Mouse (Mus musculus): Measurements from ENCODE around the gene Atcay.
A peak's percentile ranks its signal among the peaks of the same experiment; 100 is the strongest.
"Not testable (repeated sequence)": the region's sequence is repeated elsewhere in the genome, so short reads cannot be mapped to it uniquely, and the experiment has no call there.

Atcay gene

DNA sequence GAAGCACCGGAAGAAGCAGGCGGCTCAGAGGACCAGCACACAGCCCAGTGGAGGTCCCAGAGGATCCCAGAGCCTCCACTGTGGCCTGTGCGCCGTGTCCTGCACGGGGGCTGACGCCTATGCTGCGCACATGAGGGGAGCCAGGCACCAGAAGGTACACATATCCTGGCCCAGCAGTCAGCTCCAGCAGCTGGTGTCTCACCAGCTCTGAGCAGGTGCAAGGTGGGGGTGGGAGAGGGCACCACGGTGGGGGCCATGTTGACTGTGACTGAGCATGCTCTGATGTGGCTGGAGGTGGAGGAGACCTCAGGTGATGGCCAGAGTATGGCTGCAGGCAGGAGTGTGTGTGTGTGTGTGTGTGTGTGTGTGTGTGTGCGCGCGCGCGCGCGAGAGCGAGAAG lies 11.4 kb upstream of the Atcay start:
- DNase-seq (ENCODE audit: low read depth, low spot score) = no peak

GRCm38 (mm10) chr10:81240876-81241275 lies 10.2 kb upstream of the Atcay start:
- DNase-seq (ENCODE audit: low read depth, low spot score) = peak; percentile 77

GRCm38 (mm10) chr10:81238618-81239017 lies 8.0 kb upstream of the Atcay start:
- no peak for DNase-seq (ENCODE audit: low read depth, low spot score)

- DNase-seq (ENCODE audit: low read depth, low spot score) = no peak
Observed at GRCm38 (mm10) chr10:81236471-81237268, 6.0 kb upstream of the Atcay start.

DNA sequence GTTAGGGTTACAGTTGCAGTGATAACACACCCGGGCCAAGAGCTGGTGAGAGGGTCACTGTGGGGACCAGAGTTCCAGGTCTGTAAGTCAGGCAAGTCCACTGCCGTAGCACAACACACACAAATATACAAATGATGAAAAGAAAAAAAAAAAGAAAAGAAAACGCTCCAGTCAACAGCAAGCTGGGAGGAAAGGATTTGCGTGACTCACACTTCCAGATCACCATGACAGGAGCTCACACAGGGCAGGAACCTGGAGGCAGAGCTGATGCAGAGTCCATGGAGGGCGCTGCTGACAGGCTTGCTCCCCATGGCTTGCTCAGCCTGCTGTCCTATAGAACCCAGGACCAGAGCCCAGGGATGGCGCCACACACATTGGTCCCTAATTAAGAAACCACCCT lies 3.6 kb upstream of the Atcay start:
- no peak for DNase-seq (ENCODE audit: low read depth, low spot score)

DNA sequence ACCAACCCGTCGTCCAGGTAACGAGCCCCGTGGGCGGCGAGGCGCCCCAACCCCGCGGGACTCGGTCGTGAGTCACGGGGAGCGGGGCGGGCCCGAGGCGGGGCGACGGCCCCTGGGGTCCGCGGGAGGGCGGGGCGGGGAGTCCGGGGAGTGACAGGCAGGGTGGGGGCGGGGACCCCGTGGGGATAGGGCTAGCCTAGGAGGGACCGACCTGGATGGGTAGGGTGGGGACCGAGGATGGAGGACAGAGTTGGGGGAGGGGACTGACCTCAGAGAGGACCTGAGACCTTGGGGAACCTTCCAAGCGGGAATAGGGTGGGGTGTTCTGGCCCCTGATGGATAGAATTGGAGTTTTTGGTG lies 2.6 kb upstream of the Atcay start:
- no peak for DNase-seq (ENCODE audit: low read depth, low spot score)

DNA sequence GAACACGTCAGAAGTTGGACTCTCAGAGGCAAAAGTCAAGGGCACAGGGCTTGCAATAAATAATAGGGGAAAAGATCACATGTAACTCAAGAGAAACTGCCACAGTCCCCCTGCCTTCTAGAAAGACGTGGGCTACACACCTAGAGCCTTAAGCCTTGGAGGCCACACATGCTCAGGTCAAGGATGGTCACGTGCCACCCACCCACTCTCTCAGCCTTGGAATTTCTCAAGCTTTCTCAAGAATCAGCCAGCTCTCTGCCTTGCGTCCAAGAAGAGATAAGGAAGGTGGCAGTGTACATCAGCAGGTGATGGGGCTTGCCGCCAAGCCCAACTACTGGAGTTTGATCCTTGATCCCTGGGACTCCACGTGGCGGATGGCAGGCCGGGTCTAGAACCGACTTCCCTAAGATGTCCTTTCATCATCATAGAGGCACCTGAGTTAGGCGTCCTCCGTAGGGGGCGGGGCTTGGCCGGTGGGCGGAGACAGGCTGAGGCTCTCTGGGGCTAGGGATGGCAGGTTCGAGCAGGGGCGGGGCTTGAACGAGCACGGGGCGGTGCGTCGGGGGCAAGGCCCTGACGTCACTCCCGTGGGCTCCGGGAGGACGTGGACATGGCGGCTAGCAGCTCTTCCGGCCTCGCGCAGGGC lies 2.1 kb upstream of the Atcay start, which contains the start of gene Zfr2:
Gene Zfr2, plus strand, starts transcription at position 576 of the 646 bp plus-strand sequence.
- peak; percentile 98 for DNase-seq (ENCODE audit: low read depth, low spot score)

- no peak for DNase-seq (ENCODE audit: low read depth, low spot score)
Observed at GRCm38 (mm10) chr10:81231436-81231835, 803 bp upstream of the Atcay start.

- DNase-seq (ENCODE audit: low read depth, low spot score) = no peak
Observed at GRCm38 (mm10) chr10:81229735-81230437, 747 bp downstream of the Atcay start.

DNA sequence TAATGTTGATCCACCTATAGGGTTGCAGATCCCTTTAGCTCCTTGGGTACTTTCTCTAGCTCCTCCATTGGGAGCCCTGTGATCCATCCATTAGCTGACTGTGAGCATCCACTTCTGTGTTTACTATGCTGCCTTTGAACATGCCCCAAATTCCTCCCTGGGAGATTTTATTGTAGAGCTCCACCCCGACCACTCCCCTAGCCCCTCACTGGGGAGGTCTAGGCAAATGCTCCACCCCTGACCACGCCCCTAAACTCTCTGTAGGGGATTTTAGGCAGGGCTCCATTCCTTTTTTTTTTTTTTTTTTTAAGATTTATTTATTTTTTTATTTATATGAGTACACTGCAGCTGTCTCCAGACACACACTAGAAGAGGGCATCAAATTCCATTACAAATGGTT lies 6.9 kb downstream of the Atcay start:
- DNase-seq (ENCODE audit: low read depth, low spot score) = not testable (repeated sequence)

DNA sequence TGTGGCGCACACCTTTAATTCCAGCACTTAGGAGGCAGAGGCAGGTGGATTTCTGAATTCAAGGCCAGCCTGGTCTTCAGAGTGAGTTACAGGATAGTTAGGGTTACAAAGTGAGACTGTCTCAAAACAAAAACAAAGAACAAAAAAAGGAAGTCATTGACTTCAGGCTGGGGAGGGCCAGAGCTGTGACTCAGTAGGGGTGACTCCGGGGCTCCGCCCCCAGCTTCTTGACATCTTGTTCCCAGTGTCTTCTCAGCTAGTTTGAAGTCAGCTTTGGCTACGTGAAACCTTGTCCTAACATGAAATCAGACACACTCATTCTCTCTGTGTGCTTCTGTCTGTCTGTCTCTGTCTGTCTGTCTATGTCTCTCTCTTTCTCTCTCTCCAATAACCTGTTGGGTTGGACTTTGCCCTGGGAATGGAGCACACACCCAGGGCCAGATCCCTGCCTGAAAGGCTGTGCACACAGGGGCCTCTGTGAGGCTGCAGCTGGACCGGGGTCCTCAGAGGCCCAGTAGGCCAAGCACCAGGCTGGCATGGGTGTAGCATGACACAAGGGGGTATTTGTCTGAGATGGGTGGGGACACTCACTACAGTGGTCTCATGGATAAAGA lies 9.1 kb downstream of the Atcay start:
- DNase-seq (ENCODE audit: low read depth, low spot score) = peak; percentile 79

DNA sequence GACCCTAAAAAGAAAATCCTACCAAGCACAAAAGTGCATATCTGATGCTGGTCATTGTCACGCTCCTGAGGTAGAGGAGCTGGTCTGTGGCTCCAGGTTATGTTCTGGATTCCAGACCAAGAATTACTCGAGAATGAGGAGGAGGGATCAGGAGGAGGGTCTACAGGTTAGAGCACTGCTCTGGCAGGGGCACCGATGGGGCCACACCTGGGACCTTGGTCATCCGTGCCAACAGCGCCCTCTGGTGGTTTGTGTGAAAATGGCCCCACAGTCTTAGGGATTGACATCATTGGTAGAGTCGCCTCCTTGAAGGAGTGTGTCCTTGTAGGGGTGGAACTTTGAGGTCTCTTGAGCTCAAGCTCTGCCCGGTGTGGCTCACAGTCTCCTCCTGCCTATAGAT lies 12.7 kb downstream of the Atcay start:
- peak; percentile 82 for DNase-seq (ENCODE audit: low read depth, low spot score)

- peak; percentile 54 for DNase-seq (ENCODE audit: low read depth, low spot score)
Observed at GRCm38 (mm10) chr10:81217267-81217666, 13.4 kb downstream of the Atcay start.

GRCm38 (mm10) chr10:81216810-81217209 lies 13.8 kb downstream of the Atcay start:
- no peak for DNase-seq (ENCODE audit: low read depth, low spot score)

DNA sequence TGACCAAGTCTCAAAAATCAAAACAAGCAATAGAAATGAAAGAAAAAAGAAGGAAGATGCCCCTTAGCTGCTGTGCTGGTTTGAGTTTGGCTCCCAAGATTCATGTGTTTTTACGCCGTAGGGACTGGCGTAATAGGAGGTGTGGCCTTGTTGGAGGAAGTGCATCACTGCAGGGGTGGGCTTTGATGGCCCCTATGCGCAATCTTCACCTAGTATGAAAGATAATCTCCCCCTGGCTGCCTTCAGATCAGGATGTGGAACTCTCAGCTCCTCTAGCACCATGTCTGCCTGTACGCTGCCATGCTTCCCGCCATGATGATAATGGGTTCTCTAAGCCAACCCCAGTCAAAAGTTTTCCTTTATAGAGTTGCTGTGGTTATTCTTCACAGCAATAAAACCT lies 14.4 kb downstream of the Atcay start:
- no peak for DNase-seq (ENCODE audit: low read depth, low spot score)

GRCm38 (mm10) chr10:81210154-81210553 lies 20.5 kb downstream of the Atcay start:
- DNase-seq (ENCODE audit: low read depth, low spot score) = no peak

DNA sequence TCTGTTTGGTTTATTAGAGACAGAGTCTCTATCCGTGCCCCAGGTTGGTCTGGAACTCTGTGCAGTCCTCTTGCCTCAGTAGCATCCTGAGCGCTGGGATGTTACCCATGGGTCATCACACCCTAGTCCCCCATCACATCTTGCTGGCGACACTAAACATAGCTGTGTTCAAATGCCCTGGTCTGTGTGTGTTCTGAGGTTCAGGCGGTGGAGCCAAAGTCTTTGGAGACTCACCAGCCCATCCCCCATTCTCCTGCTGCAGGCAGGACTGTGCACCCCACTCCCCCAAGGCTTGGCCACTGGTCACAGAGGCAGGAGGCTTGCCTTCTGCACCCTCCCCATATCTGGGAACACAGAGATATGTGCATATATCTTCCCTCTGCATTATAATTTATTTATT lies 26.5 kb downstream of the Atcay start:
- DNase-seq (ENCODE audit: low read depth, low spot score) = no peak

GRCm38 (mm10) chr10:81202978-81203720 lies 27.5 kb downstream of the Atcay start:
- no peak for DNase-seq (ENCODE audit: low read depth, low spot score)

GRCm38 (mm10) chr10:81201807-81202758 lies 28.6 kb downstream of the Atcay start, which contains the start of gene Nmrk2:
Gene Nmrk2 (minus strand): TSS chr10:81202051.
- DNase-seq (ENCODE audit: low read depth, low spot score) = no peak

DNA sequence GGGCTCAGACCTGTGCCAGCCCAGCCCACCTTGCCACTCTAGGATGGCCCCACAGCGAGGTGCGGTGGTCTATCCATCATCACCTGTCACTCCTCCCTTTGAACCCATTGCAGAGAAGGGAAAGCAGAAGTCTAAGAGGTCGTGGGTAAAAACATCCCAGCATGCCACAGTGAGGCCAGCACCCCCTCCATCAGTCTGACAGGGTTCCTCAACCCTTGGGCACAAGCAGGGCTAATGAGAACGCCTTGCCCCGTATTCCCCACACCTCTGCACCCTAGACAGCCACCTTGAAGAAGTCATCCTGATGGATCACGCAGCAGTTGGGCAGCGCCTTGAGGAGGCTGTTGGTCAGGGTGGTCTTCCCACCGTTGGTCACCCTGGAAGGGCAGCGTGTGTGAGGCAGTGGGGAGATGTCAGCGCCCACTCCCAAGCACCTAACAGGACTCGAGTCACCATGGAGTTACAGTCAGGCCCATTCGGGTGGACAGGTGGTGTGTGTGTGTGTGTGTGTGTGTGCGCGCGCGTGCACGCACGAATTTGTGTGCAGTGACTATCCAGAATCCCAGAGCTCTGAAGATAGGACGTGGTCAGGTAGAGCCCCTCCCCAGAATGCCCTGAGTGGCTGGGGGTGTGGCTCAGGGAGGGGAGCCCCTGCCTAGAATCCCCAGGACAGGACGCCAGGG lies 29.9 kb downstream of the Atcay start:
- DNase-seq (ENCODE audit: low read depth, low spot score) = no peak

Measured in A20 (cell line).